Mouse (Mus musculus) liver, adult 2 months (tissue): ENCODE data around the gene Erc1. TPM values are rescaled to one million over a fixed set of nuclear protein-coding genes. Genes with fewer than 3 reads are reported as not detected.

Experiments
- DNase-seq: peaks from one replicate; pipeline ENCODE4 v3.0.0-alpha.2; 2011; ENCODE audit warnings: low read depth, low spot score; ENCODE audit errors: extremely low read depth
- H3K27ac ChIP-seq: fragments of 200-500 bp; replicated peaks from 2 replicates; pipeline ENCODE4 v1.5.1; 2012; ENCODE audit warnings: low read depth, mild to moderate bottlenecking, control low read depth, inconsistent platforms, low read length; ENCODE audit not compliant: insufficient read depth
- H3K27me3 ChIP-seq: fragments of 200-500 bp; 2 replicates; pipeline ENCODE4 v1.6.1; 2012; ENCODE audit warnings: mild to moderate bottlenecking, moderate library complexity, low read length, inconsistent platforms; ENCODE audit not compliant: control insufficient read depth, insufficient read depth
- H3K36me3 ChIP-seq: fragments of 200-500 bp; 2 replicates; pipeline ENCODE4 v1.6.1; 2012; ENCODE audit warnings: low read length, inconsistent platforms; ENCODE audit not compliant: control insufficient read depth, insufficient read depth
- H3K4me1 ChIP-seq: fragments of 200-500 bp; 2 replicates; pipeline ENCODE4 v1.6.1; 2011; ENCODE audit warnings: low read length; ENCODE audit not compliant: control insufficient read depth, insufficient read depth
- H3K4me3 ChIP-seq: fragments of 200-500 bp; 2 replicates; pipeline ENCODE4 v1.5.1; 2011; ENCODE audit warnings: low read depth, mild to moderate bottlenecking, control low read depth, low read length, moderate library complexity; ENCODE audit not compliant: insufficient read depth
- H3K79me2 ChIP-seq: fragments of 200-500 bp; 2 replicates; pipeline ENCODE4 v1.6.1; 2012; ENCODE audit warnings: inconsistent platforms, mild to moderate bottlenecking, low read length, moderate library complexity; ENCODE audit not compliant: control insufficient read depth, insufficient read depth
- H3K9ac ChIP-seq: fragments of 200-500 bp; 2 replicates; pipeline ENCODE4 v1.6.1; 2012; ENCODE audit warnings: low read depth, mild to moderate bottlenecking, control low read depth, inconsistent platforms, low read length
- CTCF ChIP-seq: fragments of 200-500 bp; IDR thresholded peaks from 2 replicates; pipeline ENCODE4 v1.5.1; 2011; ENCODE audit warnings: low read depth, low read length, control low read depth
- POLR2A ChIP-seq: fragments of 200-500 bp; IDR thresholded peaks from 2 replicates; pipeline ENCODE4 v1.6.1; 2011; ENCODE audit warnings: low read length, control low read depth; ENCODE audit not compliant: insufficient read depth; ENCODE audit errors: extremely low read depth
- WGBS: fragments of 180-500 bp; shearing (Covaris S2); methylation state at CpG from one replicate; pipeline ENCODE4 v1.1.7; 2018; 5-methylcytosine and 5-hydroxymethylcytosine counted together
- polyA plus RNA-seq: library from polyadenylated mRNA; depleted of rRNA; stranded (reverse); fragments of >200 nt; gene quantifications from 2 replicates; pipeline ENCODE4 v1.2.3, GENCODE M21; 2012
- total RNA-seq: library from RNA; depleted of rRNA; stranded (reverse); fragments of >200 nt; gene quantifications from 2 replicates; pipeline ENCODE4 v1.2.3, GENCODE M21; 2014

Gene Erc1
- total and polyA plus RNA-seq, 2 experiments = 6.3 to 14.2 TPM

DNA sequence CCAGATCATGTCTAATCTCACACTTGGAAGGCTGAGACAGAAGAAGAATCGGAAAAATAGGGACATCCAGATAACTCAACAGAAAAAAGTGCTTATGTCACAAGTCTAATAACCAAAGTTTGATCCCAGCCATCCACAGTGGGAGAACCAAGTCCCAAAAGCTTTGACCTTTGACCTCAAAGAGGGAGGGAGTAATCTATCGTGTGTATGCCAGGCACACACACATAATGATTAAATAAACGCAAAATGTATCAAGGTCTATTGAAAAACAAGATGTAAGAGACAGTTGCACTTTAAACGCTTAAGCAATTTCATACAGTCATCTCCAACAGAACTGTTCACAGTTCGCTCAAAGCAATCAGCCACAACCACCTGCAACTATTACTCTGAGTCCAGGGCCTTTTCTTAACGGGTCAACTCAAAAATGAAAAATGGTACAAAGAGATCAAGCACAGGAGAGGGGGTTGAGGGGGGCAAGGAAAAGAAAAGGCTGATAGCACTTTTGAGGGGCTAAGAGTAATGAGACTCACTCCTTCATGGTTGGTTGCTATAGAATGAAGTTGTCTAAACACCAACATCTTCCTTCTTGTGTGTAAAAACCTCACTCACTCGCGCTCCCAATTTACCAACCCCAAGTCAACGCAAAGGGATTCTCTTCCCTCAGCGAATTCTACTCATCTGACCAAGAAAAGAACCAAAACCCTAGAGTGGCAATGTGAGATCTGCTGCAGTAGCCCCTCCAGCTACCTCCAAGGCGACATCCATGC, 1.0 kb downstream of the Erc1 start:
- peak; percentile 95 for DNase-seq
- Histone ChIP-seq H3K27me3 (no peaks in the 10 kb centered on the region), H3K4me3 (peak overlapping the region; percentile 99), H3K9ac (peak overlapping the region; percentile 100), H3K27ac (peak overlapping the region; percentile 96), H3K79me2 (peaks cover 15% of the 10 kb centered on the region; the same call in 1 of the 2 replicates), H3K4me1 (peaks cover 4% of the 10 kb centered on the region; the same call in 1 of the 2 replicates), H3K36me3 (no peaks in the 10 kb centered on the region)
- TF ChIP-seq CTCF (no peak), POLR2A (no peak)
- 9% methylated on average over 11 of the region's 11 CpGs for WGBS

GRCm38 (mm10) chr6:119829951-119830350, 18.0 kb downstream of the Erc1 start:
- H3K4me3 ChIP-seq = no peak overlapping the region
- WGBS = 90% methylated on average over 5 of the region's 5 CpGs
- TF ChIP-seq CTCF (no peak), POLR2A (no peak)
- H3K79me2 ChIP-seq = peaks cover 6% of the 10 kb centered on the region; the same call in 1 of the 2 replicates
- no peak overlapping the region for H3K9ac ChIP-seq
- no peaks in the 10 kb centered on the region for H3K36me3 ChIP-seq
- no peak for DNase-seq
- no peaks in the 10 kb centered on the region for H3K27me3 ChIP-seq
- peaks cover 13% of the 10 kb centered on the region for H3K4me1 ChIP-seq
- H3K27ac ChIP-seq = no peak overlapping the region

- Histone ChIP-seq H3K4me1 (peaks cover 13% of the 10 kb centered on the region), H3K79me2 (peaks cover 10% of the 10 kb centered on the region; the same call in 1 of the 2 replicates), H3K27ac (peak overlapping the region; percentile 27; the same call in 1 of the 2 replicates), H3K36me3 (0 out of 2 replicates have a peak, but pooled peaks cover 4% of the 10 kb centered on the region), H3K9ac (no peak overlapping the region), H3K4me3 (no peak overlapping the region), H3K27me3 (no peaks in the 10 kb centered on the region)
- WGBS = 98% methylated on average over 1 of the region's 1 CpGs
- TF ChIP-seq POLR2A (no peak), CTCF (no peak)
- peak; percentile 54 for DNase-seq
These were observed 19.8 kb downstream of the Erc1 start for GRCm38 (mm10) chr6:119828165-119828564.

DNA sequence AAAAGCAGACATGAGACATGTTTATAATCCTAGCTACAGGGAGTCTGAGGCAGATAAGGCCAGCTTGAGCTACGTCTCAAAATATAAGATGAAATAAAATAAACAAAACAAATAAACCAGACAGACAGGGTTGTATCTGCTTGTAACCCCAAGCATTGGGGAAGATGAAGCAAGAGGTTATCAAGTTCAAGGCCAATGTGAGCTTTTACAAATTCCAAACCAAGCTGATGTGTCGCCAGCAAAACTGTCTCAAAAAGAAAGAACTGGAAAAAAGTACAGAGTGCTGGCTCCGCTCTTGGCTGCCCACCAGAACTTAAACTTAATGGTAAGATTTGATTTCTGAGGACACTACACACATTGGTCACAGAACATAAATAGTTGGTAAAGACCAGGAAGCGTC, 21.3 kb downstream of the Erc1 start:
- Histone ChIP-seq H3K9ac (peak overlapping the region; percentile 56; the same call in 1 of the 2 replicates), H3K36me3 (0 out of 2 replicates have a peak, but pooled peaks cover 4% of the 10 kb centered on the region), H3K27me3 (no peaks in the 10 kb centered on the region), H3K4me3 (0 out of 2 replicates have a peak overlapping the region, but pooled peaks have one; percentile 27), H3K4me1 (peaks cover 13% of the 10 kb centered on the region), H3K27ac (peak overlapping the region; percentile 63), H3K79me2 (peaks cover 7% of the 10 kb centered on the region; the same call in 1 of the 2 replicates)
- TF ChIP-seq POLR2A (no peak), CTCF (no peak)
- WGBS = 34% methylated on average over 4 of the region's 4 CpGs
- DNase-seq = peak; percentile 93

DNA sequence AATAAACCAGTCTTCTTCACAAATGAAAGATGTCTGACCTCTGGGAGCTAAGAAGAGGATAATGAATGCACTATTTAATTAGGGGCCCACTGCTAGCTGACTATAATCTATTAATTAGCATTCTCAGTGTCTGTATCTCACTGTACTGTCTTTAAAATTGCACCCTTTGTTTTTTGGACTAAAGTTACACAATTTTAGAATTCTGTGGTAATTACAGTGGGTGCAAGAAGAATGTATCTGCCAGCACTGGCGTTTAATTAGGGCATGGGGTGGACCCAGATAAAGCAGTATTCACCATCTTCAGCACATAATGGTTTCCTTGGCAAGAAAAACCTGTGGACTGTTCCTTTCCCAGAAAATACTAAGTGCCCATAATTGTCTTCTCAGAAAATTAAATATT, 25.8 kb downstream of the Erc1 start:
- WGBS = 50% methylated on average over 1 of the region's 1 CpGs
- DNase-seq = no peak
- Histone ChIP-seq H3K9ac (no peak overlapping the region), H3K4me3 (no peak overlapping the region), H3K36me3 (0 out of 2 replicates have a peak, but pooled peaks cover 4% of the 10 kb centered on the region), H3K27ac (no peak overlapping the region), H3K79me2 (peaks cover 11% of the 10 kb centered on the region; the same call in 1 of the 2 replicates), H3K27me3 (no peaks in the 10 kb centered on the region), H3K4me1 (peaks cover 5% of the 10 kb centered on the region)
- TF ChIP-seq POLR2A (no peak), CTCF (no peak)
